Mouse (Mus musculus) stomach, embryonic 15.5 days (tissue): ENCODE results near the gene Sar1b. TPM values are rescaled to one million over a fixed set of nuclear protein-coding genes. Genes with fewer than 3 reads are reported as not detected.

Experiments used
- ATAC-seq: fragments of 200-750 bp; cut with Nextera tagmentation; 2 replicates; pipeline ENCODE4 v1.8.0; 2017; ENCODE audit warnings: low read depth, moderate number of reproducible peaks, moderate TSS enrichment; ENCODE audit not compliant: insufficient read depth, low FRiP score
- H3K27ac ChIP-seq: fragments of 300-500 bp; sonication (generic); 2 replicates; pipeline ENCODE4 v1.5.1; 2015; ENCODE audit warnings: mild to moderate bottlenecking, inconsistent platforms
- H3K27me3 ChIP-seq: fragments of 300-500 bp; sonication (generic); replicated peaks from 2 replicates; pipeline ENCODE4 v1.6.1; 2015; ENCODE audit warnings: inconsistent platforms
- H3K36me3 ChIP-seq: fragments of 300-500 bp; sonication (generic); 2 replicates; pipeline ENCODE4 v1.6.1; 2015; ENCODE audit warnings: inconsistent platforms
- H3K4me1 ChIP-seq: fragments of 300-500 bp; sonication (generic); 2 replicates; pipeline ENCODE4 v1.6.1; 2015; ENCODE audit warnings: inconsistent platforms
- H3K4me2 ChIP-seq: fragments of 300-500 bp; sonication (generic); 2 replicates; pipeline ENCODE4 v1.6.1; 2015; ENCODE audit warnings: mild to moderate bottlenecking, inconsistent platforms
- H3K4me3 ChIP-seq: fragments of 300-500 bp; sonication (generic); replicated peaks from 2 replicates; pipeline ENCODE4 v1.5.1; 2015; ENCODE audit warnings: inconsistent platforms
- H3K9ac ChIP-seq: fragments of 300-500 bp; sonication (generic); 2 replicates; pipeline ENCODE4 v1.6.1; 2015; ENCODE audit warnings: inconsistent platforms
- H3K9me3 ChIP-seq: fragments of 300-500 bp; sonication (generic); 2 replicates; pipeline ENCODE4 v1.6.1; 2016; ENCODE audit warnings: inconsistent platforms
- WGBS: fragments of 180-500 bp; shearing (Covaris S2); methylation state at CpG from one replicate; pipeline ENCODE4 v1.1.7; 2015; 5-methylcytosine and 5-hydroxymethylcytosine counted together
- polyA plus RNA-seq: library from polyadenylated mRNA; unstranded; fragments of >200 nt; fragmentation: Nextera tagmentation; extraction: Ambion mirVana; gene quantifications from 2 replicates; pipeline ENCODE4 v1.2.1, GENCODE M21; 2015

Gene Sar1b
- polyA plus RNA-seq, 1 experiment from 2014 or later = 115 TPM

- no peak overlapping the region for H3K4me2 ChIP-seq
- no peak overlapping the region for H3K9ac ChIP-seq
- ATAC-seq = no peak
- no peaks in the 10 kb centered on the region for H3K9me3 ChIP-seq
- no peak overlapping the region for H3K27ac ChIP-seq
- H3K27me3 ChIP-seq = no peaks in the 10 kb centered on the region
- H3K36me3 ChIP-seq = peaks cover 11% of the 10 kb centered on the region
- H3K4me3 ChIP-seq = no peak overlapping the region
- H3K4me1 ChIP-seq = no peaks in the 10 kb centered on the region
- 91% methylated on average over 8 of the region's 8 CpGs for WGBS
Measured at GRCm38 (mm10) chr11:51834067-51834411, 70.6 kb downstream of the Sar1b start.

GRCm38 (mm10) chr11:51835598-51835997 lies 72.1 kb downstream of the Sar1b start:
- 96% methylated on average over 12 of the region's 12 CpGs for WGBS
- no peak for ATAC-seq

GRCm38 (mm10) chr11:51836506-51836905 lies 73.0 kb downstream of the Sar1b start:
- Histone ChIP-seq H3K4me1 (0 out of 2 replicates have a peak, but pooled peaks cover 8% of the 10 kb centered on the region), H3K27me3 (no peaks in the 10 kb centered on the region), H3K4me3 (no peak overlapping the region), H3K27ac (no peak overlapping the region), H3K9ac (no peak overlapping the region), H3K36me3 (no peaks in the 10 kb centered on the region; the same call in 1 of the 2 replicates), H3K9me3 (no peaks in the 10 kb centered on the region), H3K4me2 (no peak overlapping the region)
- 86% methylated on average over 6 of the region's 6 CpGs for WGBS
- ATAC-seq = no peak

More at GRCm38 (mm10) chr11:51835598-51835997, 72.1 kb downstream of the Sar1b start:
- H3K27ac ChIP-seq = no peak overlapping the region
- no peaks in the 10 kb centered on the region for H3K4me1 ChIP-seq
- no peaks in the 10 kb centered on the region; the same call in 1 of the 2 replicates for H3K36me3 ChIP-seq
- no peaks in the 10 kb centered on the region for H3K27me3 ChIP-seq
- H3K9ac ChIP-seq = no peak overlapping the region
- H3K4me2 ChIP-seq = no peak overlapping the region
- H3K4me3 ChIP-seq = no peak overlapping the region
- no peaks in the 10 kb centered on the region for H3K9me3 ChIP-seq

- 0 out of 2 replicates have a peak, but pooled peaks cover 9% of the 10 kb centered on the region for H3K4me1 ChIP-seq
- no peak overlapping the region for H3K27ac ChIP-seq
- H3K4me2 ChIP-seq = no peak overlapping the region
- ATAC-seq = no peak
- no peaks in the 10 kb centered on the region for H3K9me3 ChIP-seq
- no peak overlapping the region for H3K4me3 ChIP-seq
- H3K27me3 ChIP-seq = no peaks in the 10 kb centered on the region
- H3K9ac ChIP-seq = no peak overlapping the region
- H3K36me3 ChIP-seq = no peaks in the 10 kb centered on the region; the same call in 1 of the 2 replicates
- 74% methylated on average over 8 of the region's 8 CpGs for WGBS
Measured at GRCm38 (mm10) chr11:51837164-51838153, 74.0 kb downstream of the Sar1b start.

DNA sequence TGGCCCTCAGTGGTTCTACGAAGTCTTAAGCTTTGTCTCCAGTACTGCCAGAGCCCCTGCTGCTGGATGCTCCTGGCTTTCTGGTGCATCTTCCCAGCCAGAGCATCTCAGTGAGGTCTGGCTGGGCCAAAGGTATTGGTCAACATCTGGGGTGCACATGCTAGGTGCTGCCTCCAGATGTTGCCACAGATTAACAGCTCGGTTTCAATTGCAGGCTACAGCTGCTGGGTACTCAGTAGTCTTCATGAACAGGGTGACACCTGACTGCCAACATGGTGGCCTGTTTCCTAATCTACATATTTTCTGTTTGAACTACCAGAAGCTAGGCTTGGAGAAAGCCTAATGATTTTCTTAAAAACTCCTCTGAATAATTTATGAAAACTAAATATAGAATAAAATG lies 75.6 kb downstream of the Sar1b start:
- H3K27ac ChIP-seq = no peak overlapping the region
- 0 out of 2 replicates have a peak, but pooled peaks cover 9% of the 10 kb centered on the region for H3K4me1 ChIP-seq
- H3K9ac ChIP-seq = no peak overlapping the region
- no peak for ATAC-seq
- H3K4me3 ChIP-seq = no peak overlapping the region
- no peaks in the 10 kb centered on the region for H3K9me3 ChIP-seq
- H3K36me3 ChIP-seq = no peaks in the 10 kb centered on the region; the same call in 1 of the 2 replicates
- 73% methylated on average over 2 of the region's 2 CpGs for WGBS
- H3K4me2 ChIP-seq = no peak overlapping the region
- H3K27me3 ChIP-seq = no peaks in the 10 kb centered on the region

DNA sequence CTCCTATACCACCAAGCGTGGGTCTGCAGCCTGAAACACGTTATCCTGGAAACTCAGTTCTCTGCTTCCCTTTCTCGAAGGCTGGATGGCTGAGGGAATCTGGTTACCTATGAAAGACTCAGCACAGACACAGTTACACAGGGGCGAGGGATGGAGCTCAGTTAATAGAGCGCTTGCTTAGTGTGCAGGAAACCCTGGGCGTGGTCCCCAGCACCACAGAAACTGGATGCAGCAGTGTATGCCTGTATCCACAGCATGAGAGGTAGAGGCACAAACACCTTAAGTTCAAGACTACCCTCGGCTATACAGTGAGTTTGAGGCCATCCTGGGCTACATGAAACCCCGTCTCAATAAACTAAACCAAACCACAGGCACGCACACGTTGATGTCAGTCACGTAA lies 76.5 kb downstream of the Sar1b start:
- no peak overlapping the region for H3K4me2 ChIP-seq
- H3K36me3 ChIP-seq = no peaks in the 10 kb centered on the region; the same call in 1 of the 2 replicates
- H3K9ac ChIP-seq = no peak overlapping the region
- H3K27ac ChIP-seq = no peak overlapping the region
- H3K27me3 ChIP-seq = no peaks in the 10 kb centered on the region
- ATAC-seq = no peak
- no peaks in the 10 kb centered on the region for H3K9me3 ChIP-seq
- no peak overlapping the region for H3K4me3 ChIP-seq
- H3K4me1 ChIP-seq = 0 out of 2 replicates have a peak, but pooled peaks cover 9% of the 10 kb centered on the region
- 83% methylated on average over 11 of the region's 11 CpGs for WGBS

- H3K9me3 ChIP-seq = no peaks in the 10 kb centered on the region
Measured at GRCm38 (mm10) chr11:51840657-51841056, 77.2 kb downstream of the Sar1b start.

GRCm38 (mm10) chr11:51841149-51841548 lies 77.7 kb downstream of the Sar1b start:
- WGBS = 41% methylated on average over 9 of the region's 9 CpGs

More at GRCm38 (mm10) chr11:51840657-51841056, 77.2 kb downstream of the Sar1b start:
- H3K36me3 ChIP-seq = no peaks in the 10 kb centered on the region; the same call in 1 of the 2 replicates
- no peak overlapping the region for H3K4me3 ChIP-seq
- 66% methylated on average over 9 of the region's 9 CpGs for WGBS
- H3K27me3 ChIP-seq = no peaks in the 10 kb centered on the region
- peak; percentile 49; the same call in 1 of the 2 replicates for ATAC-seq
- H3K4me2 ChIP-seq = no peak overlapping the region
- H3K4me1 ChIP-seq = 0 out of 2 replicates have a peak, but pooled peaks cover 9% of the 10 kb centered on the region
- H3K27ac ChIP-seq = no peak overlapping the region
- H3K9ac ChIP-seq = no peak overlapping the region

More at GRCm38 (mm10) chr11:51841149-51841548, 77.7 kb downstream of the Sar1b start:
- Histone ChIP-seq H3K4me1 (0 out of 2 replicates have a peak, but pooled peaks cover 9% of the 10 kb centered on the region), H3K4me3 (no peak overlapping the region), H3K27ac (no peak overlapping the region), H3K9ac (no peak overlapping the region), H3K9me3 (no peaks in the 10 kb centered on the region), H3K27me3 (no peaks in the 10 kb centered on the region), H3K4me2 (no peak overlapping the region), H3K36me3 (no peaks in the 10 kb centered on the region; the same call in 1 of the 2 replicates)
- ATAC-seq = peak; percentile 41; the same call in 1 of the 2 replicates

Other genes with a start within 250 kb of the Sar1b start
- gene Phykpl, start 178.9 kb upstream of the Sar1b start, polyA plus RNA-seq = 20.6 and 21.7 TPM in 2 replicates
- 402 and 413 TPM in 2 replicates for gene Hnrnpab, start 156.8 kb upstream of the Sar1b start, polyA plus RNA-seq
- 153 and 155 TPM in 2 replicates for gene Nhp2, start 144.0 kb upstream of the Sar1b start, polyA plus RNA-seq
- gene Rmnd5b, start 127.8 kb upstream of the Sar1b start, polyA plus RNA-seq = 39.9 and 43.6 TPM in 2 replicates
- gene N4bp3, start 112.8 kb upstream of the Sar1b start, polyA plus RNA-seq = 19.8 and 21.5 TPM in 2 replicates
- gene D930048N14Rik, start 112.7 kb upstream of the Sar1b start, polyA plus RNA-seq = 3.6 and 4.3 TPM in 2 replicates
- 95.8 and 102 TPM in 2 replicates for gene 0610009B22Rik, start 74.8 kb upstream of the Sar1b start, polyA plus RNA-seq
- 16.3 and 16.7 TPM in 2 replicates for gene Sec24a, start 53 bp upstream of the Sar1b start, polyA plus RNA-seq
- 1.4 and 1.5 TPM in 2 replicates for gene Jade2, start 94.0 kb downstream of the Sar1b start, polyA plus RNA-seq
- gene Cdkn2aipnl, start 204.0 kb downstream of the Sar1b start, polyA plus RNA-seq = 82.0 and 89.6 TPM in 2 replicates
- gene Ube2b, start 237.1 kb downstream of the Sar1b start, polyA plus RNA-seq = 205 and 213 TPM in 2 replicates
- 6.0 and 6.9 TPM in 2 replicates for gene Cdkl3, start 240.5 kb downstream of the Sar1b start, polyA plus RNA-seq